Mouse (Mus musculus) spleen, embryonic (tissue): ENCODE results near the gene Cdc42ep1.

Experiments
- CTCF ChIA-PET: fragments of 350-600 bp; sonication (Branson Sonifier 250); formaldehyde crosslinking; loops from one replicate; lab custom pipeline; 2022; lab: Charles Lee

Cdc42ep1 gene

GRCm38 (mm10) chr15:78828315-78828714 is 14.1 kb upstream of the Cdc42ep1 start:
- CTCF ChIA-PET = no interaction called here

- CTCF ChIA-PET = interaction anchor here (0.5 to 0.7 kb wide), 3 partner anchors 54 to 284 kb away, joined by 4 to 5 read pairs (median 5); no protein-coding TSS in a partner anchor
Observed at GRCm38 (mm10) chr15:78829636-78830035, 12.8 kb upstream of the Cdc42ep1 start.

GRCm38 (mm10) chr15:78830742-78831719 is 11.4 kb upstream of the Cdc42ep1 start:
- CTCF ChIA-PET = no interaction called here

GRCm38 (mm10) chr15:78831720-78832657 is 10.4 kb upstream of the Cdc42ep1 start:
- CTCF ChIA-PET = interaction anchor here (0.6 kb wide), 1 partner anchor 70 kb away, joined by 3 read pairs; no protein-coding TSS in a partner anchor

- CTCF ChIA-PET = interaction anchor here (0.6 kb wide), 1 partner anchor 69 kb away, joined by 3 read pairs; no protein-coding TSS in a partner anchor
Observed at GRCm38 (mm10) chr15:78832701-78833123, 9.7 kb upstream of the Cdc42ep1 start.

- CTCF ChIA-PET = no interaction called here
Observed at GRCm38 (mm10) chr15:78833582-78833981, 8.8 kb upstream of the Cdc42ep1 start.

- CTCF ChIA-PET = no interaction called here
Observed at GRCm38 (mm10) chr15:78834233-78835005, 8.0 kb upstream of the Cdc42ep1 start.

GRCm38 (mm10) chr15:78835200-78836085 is 7.0 kb upstream of the Cdc42ep1 start:
- CTCF ChIA-PET = interaction anchor here (0.6 kb wide), 1 partner anchor 118 kb away, joined by 3 read pairs; no protein-coding TSS in a partner anchor

GRCm38 (mm10) chr15:78836086-78836621 is 6.3 kb upstream of the Cdc42ep1 start:
- CTCF ChIA-PET = interaction anchor here (0.6 kb wide), 1 partner anchor 117 kb away, joined by 3 read pairs; no protein-coding TSS in a partner anchor

GRCm38 (mm10) chr15:78839744-78840143 is 2.7 kb upstream of the Cdc42ep1 start:
- CTCF ChIA-PET = no interaction called here

- CTCF ChIA-PET = no interaction called here
Observed at GRCm38 (mm10) chr15:78840241-78840640, 2.2 kb upstream of the Cdc42ep1 start.

GRCm38 (mm10) chr15:78840751-78841150 is 1.7 kb upstream of the Cdc42ep1 start:
- CTCF ChIA-PET = no interaction called here

GRCm38 (mm10) chr15:78841161-78841790 is 1.1 kb upstream of the Cdc42ep1 start:
- CTCF ChIA-PET = interaction anchor here (0.7 kb wide), 2 partner anchors 95 to 106 kb away, joined by 4 to 6 read pairs; no protein-coding TSS in a partner anchor

GRCm38 (mm10) chr15:78843581-78844469 is 1.4 kb downstream of the Cdc42ep1 start:
- CTCF ChIA-PET = no interaction called here

- CTCF ChIA-PET = interaction anchor here (0.5 to 1.4 kb wide), 2 partner anchors 22 to 1261 kb away, joined by 3 to 6 read pairs; no protein-coding TSS in a partner anchor
Observed at GRCm38 (mm10) chr15:78844791-78845190, 2.4 kb downstream of the Cdc42ep1 start.

- CTCF ChIA-PET = interaction anchor here (0.5 to 1.4 kb wide), 2 partner anchors 21 to 1261 kb away, joined by 3 to 6 read pairs; no protein-coding TSS in a partner anchor
Observed at GRCm38 (mm10) chr15:78845321-78845720, 2.9 kb downstream of the Cdc42ep1 start.

GRCm38 (mm10) chr15:78845867-78846266 is 3.4 kb downstream of the Cdc42ep1 start:
- CTCF ChIA-PET = interaction anchor here (1.4 kb wide), 1 partner anchor 21 kb away, joined by 3 read pairs; no protein-coding TSS in a partner anchor
